Mouse (Mus musculus) megakaryocyte-erythroid progenitor cell, adult 5-6 weeks (primary cell): ENCODE data around the gene Plppr4. TPM values are rescaled to one million over a fixed set of nuclear protein-coding genes. Genes with fewer than 3 reads are reported as not detected.

Source experiments
- ATAC-seq: replicated peaks from 2 replicates; pipeline ENCODE4 v1.8.0; 2016; ENCODE audit warnings: mild to moderate bottlenecking, inconsistent platforms; ENCODE audit not compliant: severe bottlenecking, poor library complexity, low FRiP score, low TSS enrichment
- total RNA-seq, 2 experiments: library from RNA; stranded (forward) in 1 of 2; stranded (reverse) in 1 of 2; fragments of 200-1000, 215-1000 nt in 1 of 2; fragments of >200 nt in 1 of 2; fragmentation: Nextera tagmentation in 1 of 2; gene quantifications; 2 replicates each; pipeline ENCODE4 v1.2.3; 2014 to 2017

Gene Plppr4
- total RNA-seq, 2 experiments from 2014 or later = not detected

DNA sequence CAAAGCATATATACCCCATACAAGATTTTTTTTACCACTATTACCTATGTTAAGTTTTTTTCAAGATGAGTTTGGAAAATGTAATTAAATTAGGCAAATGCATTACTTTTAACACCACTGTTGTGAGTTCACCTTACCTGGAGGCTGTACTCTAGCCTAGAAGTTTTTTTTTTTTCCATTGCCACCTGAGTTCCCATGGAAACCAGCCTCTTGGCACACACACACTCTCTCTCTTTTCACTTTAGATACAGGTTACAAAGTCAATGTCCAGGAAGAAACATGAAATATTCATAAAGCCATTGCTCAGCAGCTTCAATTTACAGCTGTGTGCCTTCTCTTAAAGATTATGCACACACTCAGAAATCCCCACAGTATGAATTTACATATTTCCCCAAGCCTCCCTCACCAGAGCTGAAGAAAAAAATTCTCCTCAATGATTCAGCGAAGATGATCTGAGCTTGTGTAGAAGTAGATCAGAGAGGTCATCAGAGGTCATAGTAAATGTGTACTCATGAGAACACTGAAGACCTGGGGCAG, 59.9 kb downstream of the Plppr4 start:
- no peak for ATAC-seq

DNA sequence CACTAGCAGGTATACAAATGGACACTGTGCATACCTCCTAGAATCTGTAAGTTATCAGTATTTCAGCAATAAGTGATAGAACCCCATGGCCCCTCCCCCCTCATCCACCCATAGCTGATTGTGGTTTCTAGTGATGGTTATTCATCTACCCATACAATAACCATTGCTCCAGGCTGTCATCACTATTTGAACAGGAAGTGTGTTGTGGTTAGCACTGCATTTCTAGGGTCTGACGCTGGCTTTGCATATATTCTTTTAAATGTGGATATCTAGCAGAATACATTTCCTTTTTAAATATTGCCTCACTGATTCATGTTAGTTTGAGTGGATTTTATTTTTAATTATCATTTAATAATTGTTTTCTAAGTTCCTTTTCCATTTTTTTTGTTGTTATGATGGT, 62.9 kb downstream of the Plppr4 start:
- no peak for ATAC-seq

DNA sequence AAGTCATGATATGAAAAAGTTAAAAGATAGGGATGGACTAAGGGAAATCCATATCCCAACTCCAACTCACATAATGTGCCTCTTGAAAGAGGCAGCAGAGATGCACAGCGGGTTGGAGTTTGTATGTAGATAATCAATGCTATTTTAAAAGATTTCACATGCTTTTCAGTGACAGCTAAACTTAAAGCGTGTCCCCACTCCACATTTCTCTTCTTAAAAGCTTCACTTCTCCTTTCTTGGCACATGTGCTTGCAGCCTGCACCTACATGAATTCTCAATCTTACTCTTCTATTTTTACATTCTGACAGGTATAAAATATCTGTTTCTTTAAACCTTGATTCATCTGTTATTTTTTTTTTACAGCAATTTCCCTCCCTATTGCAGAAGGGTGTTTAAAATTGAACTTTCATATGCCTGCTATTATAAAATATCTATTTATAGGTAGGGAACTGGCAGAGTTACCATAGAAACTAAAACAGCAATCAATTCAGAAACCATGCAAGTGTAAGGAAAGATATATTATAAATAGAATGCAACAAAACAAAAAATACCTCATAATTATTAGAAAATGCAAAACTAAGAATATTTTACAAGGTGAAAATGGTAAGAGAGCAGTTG, 66.3 kb downstream of the Plppr4 start:
- no peak for ATAC-seq

Other genes with a start within 250 kb of the Plppr4 start
- gene Plppr5, start 214.0 kb upstream of the Plppr4 start, total RNA-seq (2014; fragmentation: Nextera tagmentation) = not detected in 2 replicates
- not detected in 2 replicates for gene Plppr5, start 214.0 kb upstream of the Plppr4 start, total RNA-seq (2017)